Mouse (Mus musculus): ENCODE measurements around the gene 9530077C05Rik. TPM values are rescaled to one million over a fixed set of nuclear protein-coding genes. Genes with fewer than 3 reads are reported as not detected.
"Not testable (repeated sequence)": the region's sequence is repeated elsewhere in the genome, so short reads cannot be mapped to it uniquely, and the experiment has no call there.

9530077C05Rik gene
- polyA plus RNA-seq, 1 experiment from 2014 or later: 4.9 TPM

DNA sequence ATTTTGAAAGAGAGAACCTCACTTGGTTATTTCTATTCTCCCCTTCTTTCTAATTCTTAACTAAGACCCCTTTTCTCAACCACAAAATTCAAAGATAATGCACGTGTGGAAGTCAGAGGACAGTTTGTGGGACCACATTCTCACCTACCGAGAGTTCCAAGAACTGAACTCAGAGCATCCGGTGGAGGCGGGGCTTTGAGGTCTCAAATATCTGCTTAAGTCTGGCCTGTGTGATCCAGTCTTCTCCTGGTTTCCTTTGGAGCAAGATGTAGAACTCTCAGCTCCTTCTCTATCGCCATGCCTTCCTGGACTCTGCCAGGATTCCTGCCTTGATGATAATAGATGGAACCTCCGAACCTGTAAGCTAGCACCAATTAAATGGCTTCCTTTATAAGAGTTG is 9.3 kb upstream of the 9530077C05Rik start:
- Histone ChIP-seq H3K4me2 (no peak overlapping the region), H3K4me1 (ENCODE audit: insufficient read depth) (no peaks in the 10 kb centered on the region), H3K4me3 (ENCODE audit: low read depth, low read length) (no peak overlapping the region), H3K27me3 (ENCODE audit: insufficient read depth, low read length) (no peaks in the 10 kb centered on the region), H3K9me3 (ENCODE audit: low read depth, low read length) (no peaks in the 10 kb centered on the region), H3K27ac (ENCODE audit: low read depth) (no peak overlapping the region), H3K36me3 (ENCODE audit: insufficient read depth) (no peaks in the 10 kb centered on the region), H3K9ac (no peak overlapping the region)
- no peak for TF ChIP-seq CTCF (IDR thresholded peaks at IDR 0.05; ENCODE audit: low read depth)
- ATAC-seq (ENCODE audit: insufficient read depth) (no peak), DNase-seq (no peak)
- 83% methylated on average over 6 of the region's 6 CpGs for WGBS

DNA sequence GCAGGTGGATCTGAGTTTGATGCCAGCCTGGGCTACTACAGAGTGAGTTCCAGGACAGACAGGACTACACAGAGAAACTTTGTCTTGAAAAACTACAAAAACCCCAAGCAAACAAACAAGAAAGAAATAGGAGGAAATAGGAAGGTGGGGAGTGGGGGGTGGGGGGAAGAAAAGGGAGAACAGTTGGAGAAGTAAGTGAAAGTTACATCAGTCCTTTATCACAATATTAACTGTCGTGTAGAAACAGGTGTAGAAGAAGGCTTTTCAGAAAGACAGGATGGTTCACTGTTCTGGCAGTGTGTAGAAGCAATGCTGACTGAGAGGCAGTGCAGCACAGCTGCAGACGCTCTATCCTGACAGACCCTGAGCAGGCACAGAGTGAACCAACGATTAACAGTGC is 8.3 kb upstream of the 9530077C05Rik start:
- no peak overlapping the region for H3K9ac ChIP-seq
- H3K4me1 ChIP-seq (ENCODE audit: insufficient read depth): no peaks in the 10 kb centered on the region
- no peaks in the 10 kb centered on the region for H3K9me3 ChIP-seq (ENCODE audit: low read depth, low read length)
- H3K27me3 ChIP-seq (ENCODE audit: insufficient read depth, low read length): no peaks in the 10 kb centered on the region
- no peaks in the 10 kb centered on the region for H3K36me3 ChIP-seq (ENCODE audit: insufficient read depth)
- TF ChIP-seq CTCF (IDR thresholded peaks at IDR 0.05; ENCODE audit: low read depth): no peak
- DNase-seq: no peak
- 69% methylated on average over 3 of the region's 3 CpGs for WGBS
- H3K4me2 ChIP-seq: no peak overlapping the region
- no peak for ATAC-seq (ENCODE audit: insufficient read depth)
- no peak overlapping the region for H3K4me3 ChIP-seq (ENCODE audit: low read depth, low read length)
- H3K27ac ChIP-seq (ENCODE audit: low read depth): no peak overlapping the region

DNA sequence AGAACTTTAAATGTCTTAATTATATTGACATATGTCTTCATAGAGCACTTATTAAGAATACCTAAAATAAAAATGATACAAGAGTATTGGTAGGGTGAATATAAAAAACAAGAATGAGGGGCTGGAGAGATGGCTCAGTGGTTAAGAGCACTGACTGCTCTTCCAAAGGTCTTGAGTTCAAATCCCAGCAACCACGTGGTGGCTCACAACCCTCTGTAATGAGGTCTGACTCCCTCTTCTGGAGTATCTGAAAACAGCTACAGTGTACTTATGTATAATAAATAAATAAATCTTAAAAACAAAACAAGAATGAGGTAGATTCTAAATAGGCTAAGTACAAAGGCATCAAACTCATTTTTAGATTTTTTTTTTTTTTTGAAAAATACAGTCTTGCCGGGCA is 7.8 kb upstream of the 9530077C05Rik start:
- not testable (repeated sequence) for H3K4me2 ChIP-seq; H3K9ac ChIP-seq; DNase-seq; H3K4me3 ChIP-seq (ENCODE audit: low read depth, low read length); H3K36me3 ChIP-seq (ENCODE audit: insufficient read depth); ATAC-seq (ENCODE audit: insufficient read depth); H3K9me3 ChIP-seq (ENCODE audit: low read depth, low read length); H3K27me3 ChIP-seq (ENCODE audit: insufficient read depth, low read length); H3K27ac ChIP-seq (ENCODE audit: low read depth); H3K4me1 ChIP-seq (ENCODE audit: insufficient read depth)
- 64% methylated on average over 2 of the region's 2 CpGs for WGBS

- 44% methylated on average over 3 of the region's 3 CpGs for WGBS
- Histone ChIP-seq H3K27me3 (ENCODE audit: insufficient read depth, low read length) (no peaks in the 10 kb centered on the region), H3K9ac (no peak overlapping the region), H3K27ac (ENCODE audit: low read depth) (peak overlapping the region; percentile 70), H3K4me2 (no peak overlapping the region; the same call in 1 of the 2 replicates), H3K36me3 (ENCODE audit: insufficient read depth) (no peaks in the 10 kb centered on the region), H3K9me3 (ENCODE audit: low read depth, low read length) (no peaks in the 10 kb centered on the region), H3K4me1 (ENCODE audit: insufficient read depth) (no peaks in the 10 kb centered on the region), H3K4me3 (ENCODE audit: low read depth, low read length) (no peak overlapping the region)
- peak; percentile 69 for DNase-seq
- no peak for TF ChIP-seq CTCF (IDR thresholded peaks at IDR 0.05; ENCODE audit: low read depth)
- peak; percentile 65; the same call in 1 of the 2 replicates for ATAC-seq (ENCODE audit: insufficient read depth)
These were observed 5.9 kb upstream of the 9530077C05Rik start for GRCm38 (mm10) chr9:22405414-22405813.

DNA sequence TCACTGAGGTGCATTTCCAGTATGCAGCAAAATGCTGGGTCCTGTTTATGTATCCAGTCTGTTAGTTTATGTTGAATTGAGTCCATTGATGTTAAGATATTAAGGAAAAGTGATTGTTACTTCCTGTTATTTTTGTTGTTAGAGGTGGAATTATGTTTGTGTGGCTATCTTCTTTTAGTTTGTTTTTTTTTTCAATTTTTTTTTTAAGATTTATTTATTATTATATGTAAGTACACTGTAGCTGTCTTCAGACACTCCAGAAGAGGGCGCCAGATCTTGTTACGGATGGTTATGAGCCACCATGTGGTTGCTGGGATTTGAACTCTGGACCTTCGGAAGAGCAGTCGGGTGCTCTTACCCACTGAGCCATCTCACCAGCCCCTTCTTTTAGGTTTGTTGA is 3.7 kb upstream of the 9530077C05Rik start:
- not testable (repeated sequence) for H3K9ac ChIP-seq; H3K36me3 ChIP-seq (ENCODE audit: insufficient read depth); H3K27ac ChIP-seq (ENCODE audit: low read depth); H3K9me3 ChIP-seq (ENCODE audit: low read depth, low read length); DNase-seq; H3K4me1 ChIP-seq (ENCODE audit: insufficient read depth); H3K27me3 ChIP-seq (ENCODE audit: insufficient read depth, low read length); H3K4me3 ChIP-seq (ENCODE audit: low read depth, low read length); ATAC-seq (ENCODE audit: insufficient read depth); H3K4me2 ChIP-seq
- WGBS: 78% methylated on average over 3 of the region's 4 CpGs

DNA sequence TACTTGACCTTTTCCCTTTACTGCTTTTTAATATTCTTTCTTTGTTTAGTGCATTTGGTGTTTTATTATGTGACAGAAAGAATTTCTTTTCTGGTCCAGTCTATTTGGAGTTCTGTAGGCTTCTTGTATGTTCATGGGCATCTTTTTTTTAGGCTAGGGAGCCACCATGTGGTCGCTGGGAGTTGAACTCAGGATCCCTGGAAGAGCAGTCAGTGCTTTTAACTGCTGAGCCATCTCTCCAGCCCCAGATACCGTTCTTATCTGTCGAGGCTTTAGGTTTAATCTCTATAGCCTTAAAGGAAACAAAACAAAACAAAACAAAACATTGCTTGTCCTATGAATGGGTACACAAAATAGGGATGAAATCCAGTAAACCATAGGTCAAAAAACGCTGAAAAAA is 3.0 kb upstream of the 9530077C05Rik start:
- not testable (repeated sequence) for ATAC-seq (ENCODE audit: insufficient read depth)

GRCm38 (mm10) chr9:22409501-22409900 is 1.8 kb upstream of the 9530077C05Rik start:
- DNase-seq (no peak), ATAC-seq (ENCODE audit: insufficient read depth) (no peak)
- no peaks in the 10 kb centered on the region for H3K27me3 ChIP-seq (ENCODE audit: insufficient read depth, low read length)
- no peak overlapping the region for H3K9ac ChIP-seq
- no peaks in the 10 kb centered on the region for H3K4me1 ChIP-seq (ENCODE audit: insufficient read depth)
- H3K9me3 ChIP-seq (ENCODE audit: low read depth, low read length): no peaks in the 10 kb centered on the region
- H3K36me3 ChIP-seq (ENCODE audit: insufficient read depth): no peaks in the 10 kb centered on the region
- H3K4me3 ChIP-seq (ENCODE audit: low read depth, low read length): no peak overlapping the region
- no peak for TF ChIP-seq CTCF (IDR thresholded peaks at IDR 0.05; ENCODE audit: low read depth)
- H3K27ac ChIP-seq (ENCODE audit: low read depth): no peak overlapping the region
- H3K4me2 ChIP-seq: no peak overlapping the region
- WGBS: 64% methylated on average over 7 of the region's 7 CpGs

More for the DNA sequence above, 3.0 kb upstream of the 9530077C05Rik start:
- H3K9ac ChIP-seq; H3K36me3 ChIP-seq (ENCODE audit: insufficient read depth); H3K27ac ChIP-seq (ENCODE audit: low read depth); H3K4me2 ChIP-seq; H3K27me3 ChIP-seq (ENCODE audit: insufficient read depth, low read length); H3K4me1 ChIP-seq (ENCODE audit: insufficient read depth); H3K4me3 ChIP-seq (ENCODE audit: low read depth, low read length); H3K9me3 ChIP-seq (ENCODE audit: low read depth, low read length): not testable (repeated sequence)
- WGBS: 16% methylated on average over 4 of the region's 4 CpGs
- peak; percentile 70 for DNase-seq
- TF ChIP-seq CTCF (IDR thresholded peaks at IDR 0.05; ENCODE audit: low read depth): peak; percentile 43

GRCm38 (mm10) chr9:22416187-22416586 is 4.9 kb downstream of the 9530077C05Rik start:
- Histone ChIP-seq H3K27ac (ENCODE audit: low read depth) (no peak overlapping the region), H3K4me3 (ENCODE audit: low read depth, low read length) (no peak overlapping the region), H3K4me1 (ENCODE audit: insufficient read depth) (no peaks in the 10 kb centered on the region), H3K9ac (no peak overlapping the region), H3K36me3 (ENCODE audit: insufficient read depth) (no peaks in the 10 kb centered on the region), H3K4me2 (no peak overlapping the region), H3K27me3 (ENCODE audit: insufficient read depth, low read length) (0 out of 2 replicates have a peak, but pooled peaks cover 2% of the 10 kb centered on the region), H3K9me3 (ENCODE audit: low read depth, low read length) (no peaks in the 10 kb centered on the region)
- DNase-seq (no peak), ATAC-seq (ENCODE audit: insufficient read depth) (no peak)
- TF ChIP-seq CTCF (IDR thresholded peaks at IDR 0.05; ENCODE audit: low read depth): no peak
- 76% methylated on average over 3 of the region's 3 CpGs for WGBS

Data from lung, embryonic 14.5 days (tissue).